Mouse (Mus musculus) midbrain, embryonic 10.5 days (tissue): ENCODE measurements at regions not wholly inside any gene's neighbourhood (a gene's known extent, or its start where the extent isn't known, plus 50 kb on each side); places are given as distances from the start of the nearest gene placed in this dataset.

Experiments
- DNase-seq: peaks from one replicate; pipeline ENCODE4 v3.0.0-alpha.2; 2017; ENCODE audit warnings: low spot score
- H3K27ac ChIP-seq: fragments of 300-500 bp; sonication (generic); replicated peaks from 2 replicates; pipeline ENCODE4 v1.5.1; 2016; ENCODE audit warnings: mild to moderate bottlenecking
- H3K27me3 ChIP-seq: fragments of 300-500 bp; sonication (generic); 2 replicates; pipeline ENCODE4 v1.6.1; 2016; ENCODE audit warnings: low read depth, mild to moderate bottlenecking; ENCODE audit not compliant: poor library complexity, severe bottlenecking
- H3K36me3 ChIP-seq: fragments of 300-500 bp; sonication (generic); 2 replicates; pipeline ENCODE4 v1.6.1; 2016; ENCODE audit warnings: mild to moderate bottlenecking, moderate library complexity
- H3K4me1 ChIP-seq: fragments of 300-500 bp; sonication (generic); 2 replicates; pipeline ENCODE4 v1.6.1; 2016
- H3K4me3 ChIP-seq: fragments of 300-500 bp; sonication (generic); 2 replicates; pipeline ENCODE4 v1.5.1; 2016; ENCODE audit warnings: mild to moderate bottlenecking, moderate library complexity
- H3K9me3 ChIP-seq: fragments of 300-500 bp; sonication (generic); replicated peaks from 2 replicates; pipeline ENCODE4 v1.6.1; 2016; ENCODE audit warnings: mild to moderate bottlenecking
- WGBS: fragments of 180-500 bp; shearing (Covaris S2); methylation state at CpG from one replicate; pipeline ENCODE4 v1.1.7; 2016; 5-methylcytosine and 5-hydroxymethylcytosine counted together

DNA sequence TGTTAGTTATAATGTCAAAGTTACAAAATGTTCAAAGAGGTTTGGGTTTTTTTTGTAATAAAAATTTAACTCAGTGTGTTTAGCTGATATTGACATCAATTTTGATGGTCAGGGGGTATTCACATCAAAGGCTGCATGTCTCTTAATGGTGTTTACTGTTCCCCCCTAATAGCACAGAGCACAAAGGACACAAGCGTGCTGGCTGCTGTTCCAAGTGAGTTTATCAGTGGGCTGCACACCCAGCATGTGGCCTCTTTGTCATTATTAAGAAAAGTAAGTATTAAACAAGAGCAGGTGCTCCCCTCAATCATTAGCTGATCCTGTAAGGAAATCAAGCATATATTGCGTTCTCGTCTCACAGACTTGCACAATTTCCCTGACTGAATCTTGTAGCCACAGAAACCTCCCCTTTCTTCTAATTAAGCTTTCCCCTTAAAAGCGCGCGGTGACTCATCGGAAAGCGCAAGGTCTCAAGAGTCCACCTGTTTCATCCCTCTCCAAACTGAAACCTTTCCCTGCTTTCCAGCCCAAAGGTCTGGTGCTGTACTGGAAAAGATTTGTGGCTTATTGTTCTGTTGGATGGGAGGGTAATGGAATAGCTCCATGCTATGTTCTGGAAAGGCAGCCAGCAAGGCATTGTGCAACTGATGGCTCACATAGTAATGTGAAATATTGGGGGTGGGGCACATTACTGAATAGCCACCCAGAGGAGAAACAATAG, 276.8 kb downstream of the Qdpr start:
- Histone ChIP-seq H3K27ac (no peak overlapping the region), H3K36me3 (no peaks in the 10 kb centered on the region), H3K4me1 (peaks cover 5% of the 10 kb centered on the region; the same call in 1 of the 2 replicates), H3K27me3 (no peaks in the 10 kb centered on the region), H3K9me3 (no peaks in the 10 kb centered on the region), H3K4me3 (no peak overlapping the region)
- 65% methylated on average over 8 of the region's 8 CpGs for WGBS
- no peak for DNase-seq

DNA sequence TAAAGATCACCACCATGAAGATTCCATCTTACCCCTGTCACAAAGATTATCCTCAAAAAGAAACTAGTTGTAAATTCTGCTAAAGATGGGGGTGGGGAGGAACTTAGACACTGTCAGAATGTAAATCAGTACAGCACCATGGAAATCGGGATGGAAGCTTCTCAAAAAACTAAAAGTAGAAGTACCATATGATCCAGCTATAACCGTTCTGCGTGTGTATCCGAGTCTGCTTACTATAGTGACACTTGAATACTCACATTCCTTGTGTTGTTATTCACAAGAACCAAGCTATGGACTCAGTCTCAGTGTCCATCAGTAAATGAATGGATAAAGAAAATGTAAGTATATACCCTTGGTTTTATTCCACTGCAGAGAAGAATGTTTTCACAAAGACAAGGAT, 290.8 kb downstream of the Qdpr start:
- WGBS, result 96% methylated on average over 4 of the region's 4 CpGs
- H3K27me3 ChIP-seq, result no peaks in the 10 kb centered on the region
- DNase-seq, result no peak

DNA sequence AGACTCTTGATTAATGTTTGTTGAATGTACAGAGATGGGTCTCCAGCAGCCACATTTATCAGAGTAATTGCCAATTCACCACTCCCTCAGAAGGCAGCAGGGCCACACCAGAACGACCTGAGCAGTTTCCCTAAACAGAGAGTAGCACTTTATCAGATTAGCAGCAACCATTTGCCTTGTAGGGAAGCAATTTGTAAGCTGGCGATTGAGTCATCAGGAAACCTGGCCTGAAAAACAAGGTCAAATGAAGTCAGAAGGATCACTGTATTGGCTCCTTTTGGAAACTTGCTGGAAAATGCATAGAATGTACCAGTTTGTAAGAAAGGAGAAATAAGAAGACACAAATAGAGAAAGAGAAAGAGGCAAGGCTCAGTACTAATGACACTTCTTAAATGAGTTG, 295.1 kb downstream of the Qdpr start:
- DNase-seq, result no peak
- H3K4me1 ChIP-seq, result no peaks in the 10 kb centered on the region
- no peaks in the 10 kb centered on the region for H3K36me3 ChIP-seq
- WGBS, result 62% methylated on average over 2 of the region's 2 CpGs
- no peak overlapping the region for H3K4me3 ChIP-seq
- no peaks in the 10 kb centered on the region for H3K27me3 ChIP-seq
- no peaks in the 10 kb centered on the region for H3K9me3 ChIP-seq
- H3K27ac ChIP-seq, result no peak overlapping the region

More for the DNA sequence above, 290.8 kb downstream of the Qdpr start:
- H3K4me1 ChIP-seq, result no peaks in the 10 kb centered on the region
- no peak overlapping the region for H3K27ac ChIP-seq
- no peaks in the 10 kb centered on the region for H3K9me3 ChIP-seq
- no peak overlapping the region for H3K4me3 ChIP-seq
- H3K36me3 ChIP-seq, result no peaks in the 10 kb centered on the region

GRCm38 (mm10) chr5:45144186-45144585, 305.9 kb downstream of the Qdpr start:
- DNase-seq, result no peak
- no peak overlapping the region for H3K4me3 ChIP-seq
- no peaks in the 10 kb centered on the region for H3K27me3 ChIP-seq
- WGBS, result 94% methylated on average over 4 of the region's 4 CpGs
- H3K27ac ChIP-seq, result no peak overlapping the region
- H3K9me3 ChIP-seq, result no peaks in the 10 kb centered on the region
- no peaks in the 10 kb centered on the region for H3K4me1 ChIP-seq
- H3K36me3 ChIP-seq, result no peaks in the 10 kb centered on the region

DNA sequence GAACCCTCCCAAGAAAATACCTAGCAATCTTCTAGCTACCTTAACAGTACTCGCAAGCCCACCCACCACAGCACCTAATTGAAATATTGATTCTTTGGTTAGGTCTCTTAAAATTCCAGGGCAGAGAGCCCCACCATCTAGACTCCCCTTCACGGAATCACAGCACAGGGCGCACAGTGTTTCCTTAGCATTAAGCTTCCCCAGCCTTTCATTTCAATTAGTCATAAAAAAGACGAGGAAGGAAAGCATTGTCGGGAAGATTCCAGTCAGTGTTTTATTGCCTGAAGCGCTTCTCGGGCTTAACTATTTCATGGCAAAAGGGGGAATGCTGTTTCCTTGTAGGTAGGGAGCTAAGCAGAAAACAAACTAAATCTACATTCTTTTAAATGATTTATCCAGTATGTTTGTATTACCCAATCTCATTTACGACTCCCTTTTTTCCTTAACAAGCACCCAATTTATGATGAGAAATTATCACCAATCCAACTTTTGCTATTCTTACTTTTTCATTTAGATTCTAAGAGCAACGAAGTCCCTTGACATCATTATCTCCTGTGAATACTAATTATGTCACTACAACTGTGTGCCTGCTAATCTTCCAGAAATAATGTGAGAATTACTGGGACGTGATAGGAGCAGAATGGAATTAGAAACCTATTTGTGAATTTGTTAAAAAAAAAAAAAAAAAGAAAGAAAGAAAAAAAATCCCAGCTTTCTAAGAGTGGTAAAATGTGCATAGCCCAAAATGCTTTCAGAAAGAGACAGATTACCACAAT, 312.6 kb downstream of the Qdpr start:
- Histone ChIP-seq H3K4me1 (peaks cover 6% of the 10 kb centered on the region; the same call in 1 of the 2 replicates), H3K27me3 (no peaks in the 10 kb centered on the region), H3K27ac (no peak overlapping the region), H3K9me3 (no peaks in the 10 kb centered on the region), H3K36me3 (no peaks in the 10 kb centered on the region), H3K4me3 (no peak overlapping the region)
- DNase-seq, result no peak
- 71% methylated on average over 10 of the region's 10 CpGs for WGBS

- WGBS, result 67% methylated on average over 3 of the region's 3 CpGs
- H3K36me3 ChIP-seq, result no peaks in the 10 kb centered on the region
Measured at GRCm38 (mm10) chr5:45136696-45137095, 313.3 kb downstream of the Qdpr start.

GRCm38 (mm10) chr5:45127971-45128370, 322.1 kb downstream of the Qdpr start:
- Histone ChIP-seq H3K4me3 (no peak overlapping the region), H3K27ac (no peak overlapping the region), H3K4me1 (no peaks in the 10 kb centered on the region), H3K27me3 (no peaks in the 10 kb centered on the region), H3K36me3 (no peaks in the 10 kb centered on the region), H3K9me3 (no peaks in the 10 kb centered on the region)
- DNase-seq, result no peak
- WGBS, result 91% methylated on average over 8 of the region's 8 CpGs

More at GRCm38 (mm10) chr5:45136696-45137095, 313.3 kb downstream of the Qdpr start:
- no peaks in the 10 kb centered on the region for H3K9me3 ChIP-seq
- H3K27me3 ChIP-seq, result no peaks in the 10 kb centered on the region
- no peak overlapping the region for H3K4me3 ChIP-seq
- no peak overlapping the region for H3K27ac ChIP-seq
- H3K4me1 ChIP-seq, result peaks cover 6% of the 10 kb centered on the region; the same call in 1 of the 2 replicates
- no peak for DNase-seq

GRCm38 (mm10) chr5:45121751-45122280, 322.3 kb upstream of the Ldb2 start:
- no peaks in the 10 kb centered on the region for H3K4me1 ChIP-seq
- 73% methylated on average over 2 of the region's 2 CpGs for WGBS
- H3K9me3 ChIP-seq, result no peaks in the 10 kb centered on the region
- H3K27ac ChIP-seq, result no peak overlapping the region
- DNase-seq, result no peak
- H3K36me3 ChIP-seq, result no peaks in the 10 kb centered on the region
- H3K4me3 ChIP-seq, result no peak overlapping the region
- no peaks in the 10 kb centered on the region for H3K27me3 ChIP-seq

DNA sequence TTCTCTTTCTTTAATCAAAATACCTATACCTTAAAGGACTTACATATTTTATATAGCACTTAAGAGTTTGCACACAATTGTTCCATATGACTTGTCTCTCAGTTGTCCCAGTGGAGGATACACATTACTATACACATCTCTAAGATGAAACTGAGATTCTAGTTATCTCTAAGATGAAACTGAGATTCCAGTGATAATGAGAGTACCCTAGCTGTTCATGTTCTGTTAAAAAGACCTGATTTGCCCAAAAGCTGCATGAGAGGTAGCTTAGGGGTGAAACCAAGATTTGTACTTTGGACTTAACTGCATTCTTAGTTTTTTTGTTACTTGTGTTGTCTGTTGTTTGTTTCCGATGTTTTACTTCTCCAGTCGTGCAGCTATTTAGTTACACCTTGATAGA, 320.3 kb upstream of the Ldb2 start:
- DNase-seq, result no peak
- Histone ChIP-seq H3K36me3 (no peaks in the 10 kb centered on the region), H3K9me3 (no peaks in the 10 kb centered on the region), H3K27me3 (no peaks in the 10 kb centered on the region), H3K4me3 (no peak overlapping the region), H3K4me1 (no peaks in the 10 kb centered on the region), H3K27ac (no peak overlapping the region)
- 91% methylated on average over 2 of the region's 2 CpGs for WGBS

GRCm38 (mm10) chr5:45111246-45111645, 311.8 kb upstream of the Ldb2 start:
- no peaks in the 10 kb centered on the region for H3K36me3 ChIP-seq
- no peak for DNase-seq
- no peaks in the 10 kb centered on the region for H3K4me1 ChIP-seq
- no peaks in the 10 kb centered on the region for H3K27me3 ChIP-seq
- H3K9me3 ChIP-seq, result no peaks in the 10 kb centered on the region
- no peak overlapping the region for H3K4me3 ChIP-seq
- WGBS, result 92% methylated on average over 4 of the region's 4 CpGs
- H3K27ac ChIP-seq, result no peak overlapping the region

GRCm38 (mm10) chr5:45110797-45111196, 311.3 kb upstream of the Ldb2 start:
- H3K27ac ChIP-seq, result no peak overlapping the region
- WGBS, result 73% methylated on average over 3 of the region's 3 CpGs
- DNase-seq, result no peak
- H3K36me3 ChIP-seq, result no peaks in the 10 kb centered on the region
- H3K4me1 ChIP-seq, result no peaks in the 10 kb centered on the region
- no peaks in the 10 kb centered on the region for H3K9me3 ChIP-seq
- no peaks in the 10 kb centered on the region for H3K27me3 ChIP-seq
- H3K4me3 ChIP-seq, result no peak overlapping the region

- no peak for DNase-seq
- 85% methylated on average over 9 of the region's 9 CpGs for WGBS
- Histone ChIP-seq H3K4me3 (no peak overlapping the region), H3K9me3 (no peaks in the 10 kb centered on the region), H3K4me1 (peaks cover 3% of the 10 kb centered on the region), H3K27ac (no peak overlapping the region), H3K27me3 (no peaks in the 10 kb centered on the region), H3K36me3 (no peaks in the 10 kb centered on the region)
Measured at GRCm38 (mm10) chr5:45105236-45105816, 305.8 kb upstream of the Ldb2 start.
